Mouse (Mus musculus) Patski (cell line): ENCODE data around the gene Cacna2d2. TPM values are rescaled to one million over a fixed set of nuclear protein-coding genes. Genes with fewer than 3 reads are reported as not detected.
A peak's percentile ranks its signal among the peaks of the same experiment; 100 is the strongest.

Source experiments
- ATAC-seq: fragments of 100-300 bp; one replicate; pipeline ENCODE4 v1.8.0; 2021
- CTCF ChIA-PET: fragments of 350-600 bp; sonication (Branson Sonifier 250); formaldehyde crosslinking; loops from one replicate; lab custom pipeline; 2022; ENCODE audit warnings: inconsistent platforms; lab: Charles Lee
- POLR2A ChIA-PET: fragments of 350-600 bp; sonication (Branson Sonifier 250); formaldehyde crosslinking; loops from one replicate; lab custom pipeline; 2022; ENCODE audit warnings: antibody characterized with exemption, inconsistent platforms; lab: Charles Lee
- DNase-seq: peaks from one replicate; pipeline ENCODE4 v3.0.0-alpha.2; 2011; ENCODE audit warnings: low read depth, low spot score
- H3K27me3 ChIP-seq: fragments of 371-371 bp; one replicate; pipeline ENCODE4 v1.5.1; 2021
- CTCF ChIP-seq: fragments of 100-300 bp; IDR thresholded peaks from one replicate; pipeline ENCODE4 v1.5.1; 2021
- in situ Hi-C: fragments of 300-500 bp; cut with MboI; formaldehyde crosslinking; loops from 3 replicates; pipeline ENCODE4 v1.11.1; 2018; ENCODE audit warnings: low pct_unique_long_range_greater_than_20kb, mixed read lengths
- polyA plus RNA-seq: library from polyadenylated mRNA; unstranded; gene quantifications from one replicate; pipeline ENCODE4 v1.2.3, GENCODE M21; 2021

Gene Cacna2d2
- polyA plus RNA-seq, 1 experiment from 2014 or later: 0.01 TPM

DNA sequence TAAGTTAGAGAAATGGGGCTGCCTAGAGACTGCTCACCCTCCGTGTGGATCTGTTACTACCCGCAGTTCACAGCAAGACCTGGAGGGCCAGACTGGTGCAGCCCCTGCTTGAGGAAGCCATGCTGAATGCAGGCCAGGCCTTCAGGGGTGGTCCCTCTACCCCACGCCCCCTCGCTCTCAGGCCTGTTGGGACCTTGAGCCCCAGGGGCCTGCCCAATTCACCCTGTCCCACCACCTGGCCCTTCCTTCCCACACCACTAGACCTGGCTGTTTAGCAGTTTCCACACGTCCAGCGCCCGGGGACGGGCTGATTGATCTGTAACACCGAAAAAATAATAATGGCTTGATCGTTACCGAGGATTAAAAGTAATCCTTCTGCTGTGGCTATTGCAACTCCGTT lies 94.8 kb downstream of the Cacna2d2 start:
- in situ Hi-C loops: no loop called here
- ATAC-seq: no peak
- peaks cover 14% of the 10 kb centered on the region for H3K27me3 ChIP-seq
- ChIA-PET CTCF (no interaction called here), POLR2A (no interaction called here)
- TF ChIP-seq CTCF: no peak
- DNase-seq: no peak

DNA sequence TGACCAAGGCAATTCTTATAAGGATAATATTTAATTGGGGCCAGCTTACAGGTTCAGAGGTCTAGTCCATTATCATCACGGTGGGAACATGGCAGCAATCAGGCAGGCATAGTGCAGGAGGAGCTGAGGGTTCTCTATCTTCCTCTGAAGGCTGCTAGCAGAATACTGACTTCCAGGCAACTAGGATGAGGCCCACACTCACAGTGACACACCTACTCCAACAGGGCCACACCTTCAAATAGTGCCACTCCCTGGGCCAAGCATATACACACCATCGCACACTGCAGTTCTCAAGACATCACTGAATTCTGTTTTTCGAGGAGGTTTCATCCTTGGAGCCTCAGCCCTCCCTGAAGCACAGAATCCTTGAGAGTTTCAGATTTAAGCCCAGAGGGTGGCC lies 96.9 kb downstream of the Cacna2d2 start:
- no peak for TF ChIP-seq CTCF
- ChIA-PET POLR2A (no interaction called here), CTCF (no interaction called here)
- peaks cover 25% of the 10 kb centered on the region for H3K27me3 ChIP-seq
- ATAC-seq (no peak), DNase-seq (no peak)
- in situ Hi-C loops: no loop called here

DNA sequence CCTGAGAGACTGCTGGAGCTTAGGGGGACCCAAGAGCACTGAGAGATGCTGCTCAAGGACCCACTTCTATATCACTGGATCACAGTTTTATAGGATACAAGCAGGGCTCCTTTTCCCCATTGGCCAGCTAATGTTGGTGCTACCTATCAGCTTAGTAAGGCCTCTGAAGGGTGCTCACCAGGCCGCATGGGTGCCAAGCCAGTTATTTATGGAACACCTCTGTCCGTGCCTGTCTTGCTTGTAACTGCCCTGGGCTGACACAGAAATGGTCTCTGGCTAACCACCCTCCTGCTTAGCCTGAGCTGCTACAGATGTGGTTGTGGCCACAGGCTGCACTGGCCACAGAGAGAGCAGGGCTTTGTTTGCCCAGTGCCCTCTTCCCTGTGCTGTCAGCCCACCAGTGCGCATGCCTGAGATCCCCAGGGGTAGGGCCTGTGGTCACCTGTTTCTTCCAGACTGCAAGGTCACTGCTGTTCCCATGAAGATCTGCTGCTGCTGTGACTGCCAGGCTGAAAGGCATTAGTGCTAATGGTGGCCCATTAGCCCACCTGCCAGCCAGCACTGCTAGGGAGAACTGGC lies 101.4 kb downstream of the Cacna2d2 start:
- POLR2A ChIA-PET: no interaction called here
- in situ Hi-C loops: no loop called here
- no peak for DNase-seq
- CTCF ChIA-PET: no interaction called here
- ATAC-seq: no peak
- TF ChIP-seq CTCF: no peak
- peaks cover 44% of the 10 kb centered on the region for H3K27me3 ChIP-seq

DNA sequence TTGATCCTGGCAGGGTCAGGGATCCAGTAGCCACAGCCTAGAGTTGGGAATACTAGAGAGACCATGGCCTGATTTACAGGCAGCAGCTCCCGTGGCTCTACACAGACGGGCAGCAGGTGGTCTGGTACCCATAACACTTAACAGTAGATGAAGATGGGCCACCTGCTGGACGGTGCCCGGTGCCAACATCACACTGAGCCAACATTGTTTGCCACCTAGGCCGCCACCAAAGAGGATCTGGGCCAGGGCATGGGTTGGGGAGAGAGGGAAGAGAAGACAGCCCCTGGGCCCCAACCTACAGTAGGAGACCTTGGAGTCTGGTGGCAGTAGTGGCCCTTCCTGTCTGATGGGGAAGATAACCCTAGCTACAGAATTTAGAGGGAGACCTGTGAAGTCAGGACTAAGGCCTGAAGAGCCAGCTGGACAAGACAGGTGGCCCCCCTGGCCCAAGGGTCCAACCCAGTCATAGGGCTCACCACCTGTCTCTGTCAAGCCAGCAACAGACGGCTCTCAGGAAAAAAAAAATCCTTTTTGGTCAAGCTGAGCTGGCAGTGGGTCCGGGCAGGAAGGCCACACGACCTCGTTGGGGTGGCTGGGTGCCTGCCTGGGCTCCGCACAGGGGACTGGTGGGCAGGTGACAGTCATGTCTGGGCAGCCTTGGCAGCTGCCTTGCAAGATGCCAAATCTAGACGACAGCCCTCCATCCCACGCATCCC lies 102.9 kb downstream of the Cacna2d2 start:
- POLR2A ChIA-PET: no interaction called here
- no peak for TF ChIP-seq CTCF
- in situ Hi-C loops: no loop called here
- H3K27me3 ChIP-seq: peaks cover 44% of the 10 kb centered on the region
- ATAC-seq: no peak
- CTCF ChIA-PET: no interaction called here
- DNase-seq: no peak

DNA sequence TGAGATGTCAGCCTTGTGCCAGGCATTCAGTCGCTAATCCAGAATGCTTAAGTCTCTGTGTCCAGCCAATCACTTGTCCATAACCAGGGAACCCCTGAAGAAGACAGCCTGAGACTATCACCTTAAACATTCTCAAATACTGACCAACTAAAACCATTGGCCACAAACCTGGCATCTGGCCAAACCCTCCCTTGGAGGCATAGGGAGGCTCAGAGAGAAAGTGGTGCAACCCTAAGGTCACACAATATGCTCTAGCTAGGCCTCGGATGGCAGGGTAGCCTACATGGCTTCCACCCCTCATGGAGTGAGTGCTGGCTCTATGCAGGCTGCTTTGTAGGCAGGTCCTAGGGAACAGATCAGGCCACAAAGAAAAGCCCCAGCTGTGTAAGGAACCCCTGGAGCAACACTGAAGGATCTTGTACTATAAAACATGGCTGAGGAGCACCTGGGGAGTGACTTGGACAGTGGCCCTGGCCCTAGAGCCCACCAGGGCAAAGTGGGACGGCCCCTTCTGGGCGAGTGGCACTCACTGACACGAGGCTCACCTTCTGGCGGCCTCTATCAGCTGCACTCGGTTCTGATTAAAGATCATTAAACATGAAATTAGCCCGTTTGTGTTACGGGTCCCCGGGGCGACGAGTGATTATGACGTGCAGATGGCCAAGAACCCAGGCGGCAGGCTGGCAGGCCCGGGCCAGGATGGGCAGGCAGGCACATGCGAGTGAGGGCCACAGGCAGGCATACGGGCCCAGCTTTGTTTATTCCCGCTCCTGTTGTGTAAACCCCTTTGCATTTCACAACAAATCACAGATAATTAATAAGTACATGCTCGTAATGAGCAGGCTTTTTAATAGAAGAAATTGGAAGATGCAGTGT lies 105.5 kb downstream of the Cacna2d2 start:
- in situ Hi-C loops: no loop called here
- ATAC-seq (no peak), DNase-seq (no peak)
- ChIA-PET CTCF (no interaction called here), POLR2A (no interaction called here)
- peaks cover 38% of the 10 kb centered on the region for H3K27me3 ChIP-seq
- no peak for TF ChIP-seq CTCF

- CTCF ChIA-PET: no interaction called here
- in situ Hi-C loops: no loop called here
- H3K27me3 ChIP-seq: peaks cover 34% of the 10 kb centered on the region
These were observed 108.9 kb downstream of the Cacna2d2 start for GRCm38 (mm10) chr9:107508266-107508665.

DNA sequence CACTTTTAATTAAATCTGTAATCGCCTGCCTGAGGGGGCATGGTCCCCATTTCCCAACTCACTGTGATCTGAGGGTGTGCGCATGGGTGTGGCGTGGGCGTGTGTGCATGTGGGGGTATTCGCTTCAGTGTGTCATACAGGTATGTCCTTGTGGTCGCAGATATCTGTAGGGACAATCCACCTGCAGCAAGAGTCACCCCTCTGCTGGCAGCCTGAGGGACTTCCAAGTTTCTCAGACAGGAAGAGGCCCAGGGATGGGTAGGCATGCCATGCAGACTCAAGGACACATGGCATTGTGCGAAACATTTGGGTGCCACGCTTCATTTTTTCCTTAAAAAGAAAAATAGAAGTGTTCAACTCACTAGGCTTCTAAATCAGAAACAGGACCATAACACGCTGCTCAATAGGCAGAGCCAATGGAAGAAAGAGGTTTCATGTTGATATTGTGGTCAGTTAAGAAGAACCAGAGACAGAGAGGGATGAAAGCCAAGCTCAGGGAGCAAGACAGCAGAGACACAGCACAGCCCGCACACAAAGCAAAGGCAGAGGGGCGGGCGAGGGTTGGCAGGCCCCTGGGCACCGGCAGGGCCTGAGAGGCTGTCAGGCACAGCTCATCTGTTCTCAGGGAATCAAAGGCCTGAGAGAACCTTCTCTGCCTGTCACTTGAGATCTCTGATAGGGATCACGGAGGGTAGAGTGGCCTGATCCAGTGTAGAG lies 111.1 kb downstream of the Cacna2d2 start:
- in situ Hi-C loops: loop anchor here (5.0 kb wide), 2 partner anchors 143 to 218 kb away; no protein-coding TSS in a partner anchor
- ATAC-seq (no peak), DNase-seq (no peak)
- TF ChIP-seq CTCF: no peak
- CTCF ChIA-PET: interaction anchor here (0.9 kb wide), 1 partner anchor 153 kb away, joined by 3 read pairs; no protein-coding TSS in a partner anchor
- peaks cover 35% of the 10 kb centered on the region for H3K27me3 ChIP-seq
- POLR2A ChIA-PET: interaction anchor here (0.6 kb wide), 1 partner anchor 189 kb away, joined by 3 read pairs; no protein-coding TSS in a partner anchor

More at GRCm38 (mm10) chr9:107508266-107508665, 108.9 kb downstream of the Cacna2d2 start:
- POLR2A ChIA-PET: no interaction called here
- no peak for TF ChIP-seq CTCF
- no peak for ATAC-seq
- no peak for DNase-seq

DNA sequence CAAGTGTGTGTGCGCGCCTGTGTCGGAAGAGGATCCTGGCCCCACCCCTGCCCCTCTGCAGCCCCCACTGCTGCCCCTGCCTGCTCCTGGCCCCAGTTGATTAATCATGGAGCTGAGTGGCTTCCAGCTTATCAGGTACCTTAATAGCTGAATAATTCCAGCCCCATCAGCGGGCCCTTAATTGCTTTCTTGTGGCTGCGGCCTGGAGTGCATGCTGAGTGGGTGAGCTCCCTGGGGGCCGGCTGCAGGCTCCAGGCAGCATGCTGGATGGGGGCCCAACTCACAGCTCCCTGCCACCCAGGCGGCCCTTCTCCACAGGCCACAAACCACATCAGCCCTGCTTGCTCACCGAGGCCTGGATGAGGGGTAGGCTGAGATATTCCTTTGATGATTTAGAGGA lies 112.0 kb downstream of the Cacna2d2 start:
- ChIA-PET POLR2A (no interaction called here), CTCF (interaction anchor here (0.9 kb wide), 1 partner anchor 153 kb away, joined by 3 read pairs; no protein-coding TSS in a partner anchor)
- in situ Hi-C loops: loop anchor here (5.0 kb wide), 2 partner anchors 144 to 219 kb away; no protein-coding TSS in a partner anchor
- DNase-seq (peak; percentile 30), ATAC-seq (no peak)
- TF ChIP-seq CTCF: no peak
- H3K27me3 ChIP-seq: peaks cover 35% of the 10 kb centered on the region

DNA sequence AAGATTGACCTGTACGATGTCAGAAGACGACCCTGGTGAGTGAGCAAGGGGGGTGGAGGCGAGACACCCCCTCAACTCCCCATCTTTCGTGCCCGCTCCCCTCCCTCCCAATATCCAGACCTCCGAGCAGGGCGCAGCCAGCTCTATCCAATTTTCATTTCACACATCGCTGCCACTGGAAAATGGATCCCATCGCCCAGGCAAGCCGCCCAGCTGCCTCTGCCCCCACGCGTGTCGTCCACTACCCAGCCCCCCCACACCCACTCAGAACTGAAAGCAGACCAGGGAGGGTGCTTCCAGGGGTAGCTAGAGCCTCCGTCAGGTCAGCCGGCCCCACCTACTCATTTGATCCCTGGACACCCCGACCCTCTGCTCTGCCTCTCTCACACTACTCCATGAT lies 112.9 kb downstream of the Cacna2d2 start:
- H3K27me3 ChIP-seq: peaks cover 35% of the 10 kb centered on the region
- no peak for DNase-seq
- ChIA-PET CTCF (no interaction called here), POLR2A (no interaction called here)
- in situ Hi-C loops: loop anchor here (5.0 kb wide), 2 partner anchors 145 to 220 kb away; no protein-coding TSS in a partner anchor
- no peak for ATAC-seq
- TF ChIP-seq CTCF: no peak
